Mouse (Mus musculus): ENCODE results near the gene Ahsg.

- no peak for TF ChIP-seq FLI1 (IDR thresholded peaks at IDR 0.05; ENCODE audit: low read length)
- TF ChIP-seq GATA1 (IDR thresholded peaks at IDR 0.05; ENCODE audit: borderline replicate concordance, low read length): no peak
Observed at GRCm38 (mm10) chr16:22888835-22889234, 2.2 kb upstream of the Ahsg start.

Data from megakaryocyte, embryonic 14.5 days (primary cell).